Mouse (Mus musculus) spleen, adult 2 months (tissue): ENCODE results near the gene Ncaph2.

ENCODE experiments used
- CTCF ChIP-seq: fragments of 200-500 bp; IDR thresholded peaks from 2 replicates; pipeline ENCODE4 v1.5.1; 2011; ENCODE audit warnings: mild to moderate bottlenecking, inconsistent platforms; ENCODE audit not compliant: insufficient read depth, insufficient read length, insufficient replicate concordance; ENCODE audit errors: extremely low read depth
- POLR2A ChIP-seq: fragments of 200-500 bp; IDR thresholded peaks from 2 replicates; pipeline ENCODE4 v1.6.1; 2011; ENCODE audit warnings: low read depth, low read length, inconsistent platforms

DNA sequence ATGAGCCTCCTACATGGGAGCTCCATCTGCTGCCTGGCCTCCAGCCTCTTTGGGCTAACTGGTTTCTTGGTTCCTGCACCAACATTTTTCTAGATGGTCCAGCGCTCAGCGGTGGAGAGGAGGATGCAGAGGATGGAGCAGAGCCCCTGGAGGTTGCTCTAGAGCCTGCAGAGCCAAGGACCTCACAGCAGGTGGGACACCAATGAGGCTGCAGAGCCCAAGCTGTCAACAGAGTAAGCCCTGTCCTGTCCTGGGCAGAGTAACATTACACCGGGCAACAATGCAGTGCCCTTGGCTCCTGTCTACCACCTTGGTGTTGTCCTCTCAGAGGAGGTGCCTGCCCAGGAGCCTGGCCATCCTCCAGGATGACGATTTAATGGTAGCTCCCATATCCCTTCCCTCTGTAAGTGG lies 9.6 kb downstream of the Ncaph2 start:
- TF ChIP-seq POLR2A (no peak), CTCF (no peak)
